Mouse (Mus musculus): ENCODE results near the gene Mrpl46.

GRCm38 (mm10) chr7:78793895-78794570 is 10.7 kb upstream of the Mrpl46 start:
- TF ChIP-seq CTCF (IDR thresholded peaks at IDR 0.05; ENCODE audit: borderline replicate concordance, insufficient read depth, low read length) (no peak), POLR2A (IDR thresholded peaks at IDR 0.05; ENCODE audit: low read depth, low read length) (no peak)

Data from embryonic fibroblast, embryonic 13.5 days (primary cell).